Mouse (Mus musculus) kidney, embryonic 15.5 days (tissue): Measurements from ENCODE around the gene Adcy10. TPM values are rescaled to one million over a fixed set of nuclear protein-coding genes. Genes with fewer than 3 reads are reported as not detected.

ENCODE experiments used
- ATAC-seq: fragments of 200-750 bp; cut with Nextera tagmentation; replicated peaks from 2 replicates; pipeline ENCODE4 v1.8.0; 2017; ENCODE audit warnings: moderate TSS enrichment; ENCODE audit not compliant: low FRiP score
- H3K27ac ChIP-seq: fragments of 300-500 bp; sonication (generic); 2 replicates; pipeline ENCODE4 v1.5.1; 2015; ENCODE audit warnings: mild to moderate bottlenecking, inconsistent platforms
- H3K27me3 ChIP-seq: fragments of 300-500 bp; sonication (generic); 2 replicates; pipeline ENCODE4 v1.6.1; 2015; ENCODE audit warnings: inconsistent platforms
- H3K36me3 ChIP-seq: fragments of 300-500 bp; sonication (generic); 2 replicates; pipeline ENCODE4 v1.6.1; 2015; ENCODE audit warnings: inconsistent platforms
- H3K4me1 ChIP-seq: fragments of 300-500 bp; sonication (generic); 2 replicates; pipeline ENCODE4 v1.6.1; 2015; ENCODE audit warnings: inconsistent platforms
- H3K4me2 ChIP-seq: fragments of 300-500 bp; sonication (generic); 2 replicates; pipeline ENCODE4 v1.6.1; 2015; ENCODE audit warnings: moderate library complexity, mild to moderate bottlenecking, inconsistent platforms
- H3K4me3 ChIP-seq: fragments of 300-500 bp; sonication (generic); replicated peaks from 2 replicates; pipeline ENCODE4 v1.5.1; 2015; ENCODE audit warnings: mild to moderate bottlenecking, inconsistent platforms
- H3K9ac ChIP-seq: fragments of 300-500 bp; sonication (generic); 2 replicates; pipeline ENCODE4 v1.6.1; 2015; ENCODE audit warnings: mild to moderate bottlenecking, inconsistent platforms
- H3K9me3 ChIP-seq: fragments of 300-500 bp; sonication (generic); replicated peaks from 2 replicates; pipeline ENCODE4 v1.6.1; 2016; ENCODE audit warnings: inconsistent platforms
- WGBS: fragments of 180-500 bp; shearing (Covaris S2); methylation state at CpG from one replicate; pipeline ENCODE4 v1.1.7; 2015; ENCODE audit warnings: mixed read lengths; 5-methylcytosine and 5-hydroxymethylcytosine counted together
- polyA plus RNA-seq: library from polyadenylated mRNA; unstranded; fragments of >200 nt; fragmentation: Nextera tagmentation; extraction: Ambion mirVana; gene quantifications from 2 replicates; pipeline ENCODE4 v1.2.1, GENCODE M21; 2015

Adcy10 gene
- 0.23 and 0.31 TPM in 2 replicates for polyA plus RNA-seq

- WGBS = 93% methylated on average over 8 of the region's 8 CpGs
These were observed at the start of gene Adcy10 for GRCm38 (mm10) chr1:165484688-165485233. Adcy10 (plus strand) TSS chr1:165485183.

GRCm38 (mm10) chr1:165438289-165439021 is 46.5 kb upstream of the Adcy10 start:
- Histone ChIP-seq H3K27me3 (no peaks in the 10 kb centered on the region), H3K27ac (no peak overlapping the region), H3K9me3 (no peaks in the 10 kb centered on the region; the same call in 1 of the 2 replicates), H3K4me3 (no peak overlapping the region), H3K9ac (no peak overlapping the region), H3K4me1 (peaks cover 9% of the 10 kb centered on the region), H3K4me2 (no peak overlapping the region), H3K36me3 (no peaks in the 10 kb centered on the region)
- ATAC-seq = no peak
- 85% methylated on average over 1 of the region's 1 CpGs for WGBS

More at GRCm38 (mm10) chr1:165484688-165485233, at the start of gene Adcy10:
- Histone ChIP-seq H3K27ac (no peak within 1 kb of the TSS), H3K4me1 (no peaks in the 10 kb centered on the region), H3K4me3 (no peak within 1 kb of the TSS), H3K9me3 (no peaks in the 10 kb centered on the region), H3K9ac (no peak within 1 kb of the TSS), H3K36me3 (peaks cover 32% of the 10 kb centered on the region), H3K27me3 (no peaks in the 10 kb centered on the region), H3K4me2 (no peak within 1 kb of the TSS)
- ATAC-seq = 0 out of 2 replicates have a peak, but pooled peaks have one; percentile 12

DNA sequence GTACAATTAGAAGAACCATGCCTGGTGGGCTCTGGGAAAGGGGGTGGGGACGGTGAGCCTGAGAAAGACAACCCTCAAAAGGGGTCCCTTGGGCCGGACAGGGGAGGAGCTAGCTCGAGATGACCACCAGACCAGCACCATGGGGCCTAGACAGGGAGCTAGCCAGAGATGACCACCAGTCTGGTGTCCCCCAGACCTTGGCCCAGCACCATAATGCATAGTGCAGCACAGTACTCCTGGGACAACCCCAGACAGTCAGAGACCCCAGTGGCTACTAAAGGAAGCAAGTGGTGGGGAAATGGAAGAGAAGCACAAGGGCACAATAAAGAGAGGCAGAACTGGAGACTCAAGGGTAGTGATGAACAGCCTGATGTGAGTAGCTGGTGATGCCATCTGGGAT is 44.2 kb upstream of the Adcy10 start:
- H3K4me2 ChIP-seq = no peak overlapping the region
- no peak overlapping the region for H3K4me3 ChIP-seq
- no peaks in the 10 kb centered on the region for H3K9me3 ChIP-seq
- H3K27me3 ChIP-seq = no peaks in the 10 kb centered on the region
- no peak overlapping the region for H3K9ac ChIP-seq
- peaks cover 9% of the 10 kb centered on the region for H3K4me1 ChIP-seq
- ATAC-seq = 0 out of 2 replicates have a peak, but pooled peaks have one; percentile 29
- WGBS = 77% methylated on average over 3 of the region's 3 CpGs
- H3K36me3 ChIP-seq = no peaks in the 10 kb centered on the region
- H3K27ac ChIP-seq = no peak overlapping the region

DNA sequence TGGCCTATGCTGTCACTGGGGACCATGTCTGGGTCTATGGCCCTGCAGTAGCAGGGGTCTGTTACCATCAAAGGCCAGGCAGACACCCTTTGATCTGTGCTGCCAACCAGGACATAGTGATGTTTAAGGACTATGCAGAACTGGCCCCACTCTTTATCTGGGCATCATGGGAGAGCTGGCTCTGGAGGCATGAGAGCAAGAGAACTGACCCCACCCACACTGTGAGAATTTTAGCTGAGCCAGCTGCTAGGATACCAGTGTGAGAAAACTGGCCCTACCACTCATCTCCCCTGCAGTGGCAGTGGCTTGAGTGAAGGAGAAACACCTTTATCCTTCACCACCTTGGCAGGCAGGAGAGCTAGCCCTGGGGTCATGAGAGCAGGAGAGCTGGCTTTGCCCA is 43.8 kb upstream of the Adcy10 start:
- Histone ChIP-seq H3K27ac (no peak overlapping the region), H3K27me3 (no peaks in the 10 kb centered on the region), H3K9ac (no peak overlapping the region), H3K4me1 (peaks cover 9% of the 10 kb centered on the region), H3K36me3 (no peaks in the 10 kb centered on the region), H3K4me3 (no peak overlapping the region), H3K9me3 (no peaks in the 10 kb centered on the region), H3K4me2 (no peak overlapping the region)
- ATAC-seq = 0 out of 2 replicates have a peak, but pooled peaks have one; percentile 12

GRCm38 (mm10) chr1:165441719-165442118 is 43.3 kb upstream of the Adcy10 start:
- H3K4me1 ChIP-seq = peaks cover 9% of the 10 kb centered on the region

GRCm38 (mm10) chr1:165459041-165459502 is 25.9 kb upstream of the Adcy10 start:
- Histone ChIP-seq H3K4me3 (peak overlapping the region; percentile 87), H3K27ac (peak overlapping the region; percentile 98), H3K4me2 (peak overlapping the region; percentile 79), H3K27me3 (no peaks in the 10 kb centered on the region), H3K9me3 (no peaks in the 10 kb centered on the region), H3K36me3 (no peaks in the 10 kb centered on the region), H3K4me1 (0 out of 2 replicates have a peak, but pooled peaks cover 8% of the 10 kb centered on the region), H3K9ac (peak overlapping the region; percentile 79)
- WGBS = 16% methylated on average over 7 of the region's 7 CpGs
- no peak for ATAC-seq

More at GRCm38 (mm10) chr1:165441719-165442118, 43.3 kb upstream of the Adcy10 start:
- Histone ChIP-seq H3K4me3 (no peak overlapping the region), H3K27ac (no peak overlapping the region), H3K9ac (no peak overlapping the region), H3K27me3 (no peaks in the 10 kb centered on the region), H3K9me3 (no peaks in the 10 kb centered on the region), H3K4me2 (no peak overlapping the region), H3K36me3 (no peaks in the 10 kb centered on the region)
- WGBS = 62% methylated on average over 3 of the region's 3 CpGs
- no peak for ATAC-seq

- Histone ChIP-seq H3K4me3 (peak overlapping the region; percentile 87), H3K9me3 (no peaks in the 10 kb centered on the region), H3K36me3 (no peaks in the 10 kb centered on the region), H3K9ac (peak overlapping the region; percentile 79), H3K4me1 (0 out of 2 replicates have a peak, but pooled peaks cover 8% of the 10 kb centered on the region), H3K4me2 (peak overlapping the region; percentile 79), H3K27ac (peak overlapping the region; percentile 98), H3K27me3 (no peaks in the 10 kb centered on the region)
- under 1% methylated on average over 60 of the region's 60 CpGs for WGBS
- no peak for ATAC-seq
These were observed 25.3 kb upstream of the Adcy10 start for GRCm38 (mm10) chr1:165459503-165460181.

DNA sequence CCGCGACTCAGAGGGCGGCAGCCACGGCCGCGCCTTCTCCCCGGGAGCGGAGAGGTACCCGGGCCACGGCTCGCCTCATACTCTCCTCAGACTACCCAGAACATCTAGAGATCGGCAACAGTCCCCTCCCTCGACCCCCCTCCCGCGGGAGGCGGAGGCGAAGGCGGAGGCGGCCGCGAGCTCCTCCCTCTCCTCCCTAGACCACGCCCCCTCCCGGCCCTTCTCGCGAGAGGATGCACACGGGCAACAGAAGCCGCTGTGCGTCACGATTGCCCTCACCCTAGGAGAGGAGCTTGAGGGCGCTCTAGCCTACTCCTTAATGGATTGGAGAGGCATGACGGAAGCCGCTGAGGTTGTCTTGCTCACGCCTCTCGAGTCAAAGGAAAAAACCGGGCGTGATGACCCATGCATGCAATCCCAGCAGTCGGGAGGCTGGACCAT is 24.6 kb upstream of the Adcy10 start, which contains the start of the genes Dcaf6 and Mpc2:
TSS of gene Dcaf6 (minus strand) at position 116 of the 441 bp plus-strand sequence.
TSS of gene Mpc2 (plus strand) at position 278 of the 441 bp plus-strand sequence.
- Histone ChIP-seq H3K4me3 (peak within 1 kb of the TSS; percentile 87), H3K9me3 (no peaks in the 10 kb centered on the region), H3K36me3 (no peaks in the 10 kb centered on the region), H3K27ac (peak within 1 kb of the TSS; percentile 98), H3K27me3 (no peaks in the 10 kb centered on the region), H3K4me2 (peak within 1 kb of the TSS; percentile 79), H3K9ac (peak within 1 kb of the TSS; percentile 79), H3K4me1 (0 out of 2 replicates have a peak, but pooled peaks cover 8% of the 10 kb centered on the region)
- ATAC-seq = peak; percentile 93
- 0% methylated on average over 35 of the region's 37 CpGs for WGBS

GRCm38 (mm10) chr1:165460801-165461377 is 24.1 kb upstream of the Adcy10 start:
- no peaks in the 10 kb centered on the region for H3K27me3 ChIP-seq
- H3K4me3 ChIP-seq = peak overlapping the region; percentile 87
- H3K4me1 ChIP-seq = 0 out of 2 replicates have a peak, but pooled peaks cover 8% of the 10 kb centered on the region
- H3K4me2 ChIP-seq = peak overlapping the region; percentile 79
- under 1% methylated on average over 41 of the region's 41 CpGs for WGBS
- H3K9ac ChIP-seq = peak overlapping the region; percentile 79
- H3K9me3 ChIP-seq = no peaks in the 10 kb centered on the region
- no peaks in the 10 kb centered on the region for H3K36me3 ChIP-seq
- H3K27ac ChIP-seq = peak overlapping the region; percentile 98
- peak; percentile 97 for ATAC-seq

DNA sequence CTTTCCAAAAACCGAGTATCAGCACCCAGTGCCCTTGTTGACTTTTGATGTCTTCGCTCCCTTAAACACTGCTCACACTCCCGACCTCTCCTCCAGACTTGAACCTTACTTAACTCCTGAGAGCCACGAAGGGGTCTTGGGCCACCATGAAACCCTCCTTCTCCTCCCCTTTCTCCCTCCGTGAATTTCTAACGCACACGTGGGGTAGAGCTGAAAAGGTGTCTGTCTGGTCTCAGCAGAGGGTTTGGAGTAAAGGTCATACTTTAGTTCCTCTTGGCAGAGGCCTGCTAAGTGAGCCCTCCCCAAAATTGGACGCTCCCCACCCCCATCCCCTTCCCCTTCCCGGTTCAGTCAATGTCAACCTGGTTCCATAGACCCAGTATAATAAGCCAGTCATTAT is 23.3 kb upstream of the Adcy10 start:
- H3K36me3 ChIP-seq = no peaks in the 10 kb centered on the region
- peak overlapping the region; percentile 86 for H3K27ac ChIP-seq
- H3K4me3 ChIP-seq = peak overlapping the region; percentile 87
- H3K27me3 ChIP-seq = no peaks in the 10 kb centered on the region
- H3K9me3 ChIP-seq = no peaks in the 10 kb centered on the region
- peak overlapping the region; percentile 57 for H3K9ac ChIP-seq
- WGBS = 2% methylated on average over 9 of the region's 9 CpGs
- H3K4me1 ChIP-seq = 0 out of 2 replicates have a peak, but pooled peaks cover 8% of the 10 kb centered on the region
- H3K4me2 ChIP-seq = peak overlapping the region; percentile 79
- no peak for ATAC-seq

- ATAC-seq = no peak
- Histone ChIP-seq H3K36me3 (no peaks in the 10 kb centered on the region), H3K9me3 (no peaks in the 10 kb centered on the region), H3K27me3 (no peaks in the 10 kb centered on the region), H3K4me1 (0 out of 2 replicates have a peak, but pooled peaks cover 8% of the 10 kb centered on the region), H3K27ac (no peak overlapping the region), H3K4me2 (peak overlapping the region; percentile 10; the same call in 1 of the 2 replicates), H3K4me3 (no peak overlapping the region; the same call in 1 of the 2 replicates), H3K9ac (no peak overlapping the region)
- WGBS = 73% methylated on average over 1 of the region's 1 CpGs
These were observed 22.1 kb upstream of the Adcy10 start for GRCm38 (mm10) chr1:165462861-165463260.
